Comparison of ENCODE assay signal across 15 mouse cellular contexts in the genomic region with DNA sequence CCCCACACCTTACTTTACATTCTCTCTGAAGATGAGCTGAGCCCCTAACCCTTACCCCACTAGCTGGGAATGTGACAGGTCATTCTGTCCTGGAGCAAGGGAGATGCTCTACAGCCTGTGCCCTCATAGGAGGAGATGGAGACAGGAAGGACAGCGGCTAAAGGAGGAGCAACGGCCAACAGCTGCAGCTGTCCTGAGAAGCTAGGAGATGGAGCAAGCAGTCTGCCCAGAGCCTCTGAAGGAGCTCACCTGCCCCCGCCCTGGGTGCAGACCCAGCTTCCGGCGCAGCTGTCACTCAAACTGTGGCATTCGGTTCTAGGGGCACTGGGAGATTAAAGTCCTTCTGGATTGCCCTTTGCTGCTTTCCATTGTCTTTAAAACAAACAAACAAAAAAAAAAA.
DNase-seq lines count a peak whose midpoint lies in the region; ATAC-seq lines count a peak whose summit lies in the region.
"Had no signal": no experiment of that assay in that cellular context is flagged by ENCODE, and none has a peak within 500 bp of the region (broad histone marks: within the 10 kb centered on the region; RNA-seq: fewer than 3 reads in every experiment).

No protein-coding gene starts in this region.

- no peak overlapping the region for H3K4me3 ChIP-seq in forebrain, embryonic 10.5 days
- H3K4me3 ChIP-seq in forebrain, embryonic 14.5 days (ENCODE audit: low read depth, low read length) = no peak overlapping the region
- no peak overlapping the region for H3K4me3 ChIP-seq in midbrain, embryonic 13.5 days (replicated peaks)
- H3K4me3 ChIP-seq in liver, embryonic 12.5 days = no peak overlapping the region
- H3K4me3 ChIP-seq: liver, embryonic 15.5 days; neural tube, embryonic 12.5 days had no signal

- no peak for DNase-seq in forebrain, embryonic 10.5 days (ENCODE audit: extremely low spot score, low spot score)
- no peak for DNase-seq in forebrain, embryonic 14.5 days (ENCODE audit: low spot score)
- DNase-seq in kidney, postnatal 10 days = peak; percentile 19
- DNase-seq in kidney, postnatal 14 days = no peak
- DNase-seq in R1 (ENCODE audit: low read depth, low spot score) = peak; percentile 56
- DNase-seq in left cerebral cortex, postnatal 4 days = no peak
- DNase-seq: cerebellum, adult 18-20 months; gastrocnemius, postnatal 25 days; layer of hippocampus, adult 9-11 months; spleen, adult 18-20 months had no signal

- ATAC-seq in forebrain, embryonic 14.5 days = no peak
- ATAC-seq in midbrain, embryonic 13.5 days = 0 out of 2 replicates have a peak, but pooled peaks have one; percentile 14
- no peak for ATAC-seq in liver, embryonic 12.5 days

- H3K36me3 ChIP-seq in forebrain, embryonic 10.5 days (replicated peaks) = no peaks in the 10 kb centered on the region
- H3K36me3 ChIP-seq in forebrain, embryonic 14.5 days (ENCODE audit: control insufficient read depth, insufficient read depth, low read length) = no peaks in the 10 kb centered on the region
- H3K36me3 ChIP-seq in midbrain, embryonic 13.5 days = no peaks in the 10 kb centered on the region
- no peaks in the 10 kb centered on the region for H3K36me3 ChIP-seq in liver, embryonic 12.5 days
- H3K36me3 ChIP-seq: G1E; liver, embryonic 15.5 days; neural tube, embryonic 12.5 days had no signal

- H3K4me1 ChIP-seq in forebrain, embryonic 10.5 days = peaks cover 25% of the 10 kb centered on the region
- H3K4me1 ChIP-seq in forebrain, embryonic 14.5 days (ENCODE audit: control insufficient read depth, insufficient read depth, low read length) = peaks cover 20% of the 10 kb centered on the region
- peaks cover 29% of the 10 kb centered on the region for H3K4me1 ChIP-seq in midbrain, embryonic 13.5 days (replicated peaks)
- peaks cover 8% of the 10 kb centered on the region for H3K4me1 ChIP-seq in liver, embryonic 12.5 days
- H3K4me1 ChIP-seq: liver, embryonic 15.5 days had no signal

- H3K9ac ChIP-seq in forebrain, embryonic 14.5 days (ENCODE audit: low read length) = no peak overlapping the region
- H3K9ac ChIP-seq in midbrain, embryonic 13.5 days (replicated peaks) = no peak overlapping the region
- no peak overlapping the region for H3K9ac ChIP-seq in liver, embryonic 12.5 days
- H3K9ac ChIP-seq: liver, embryonic 15.5 days; neural tube, embryonic 12.5 days had no signal

- intact Hi-C loops in left cerebral cortex, postnatal 4 days (cut with DNase I) = no loop called here

- WGBS in forebrain, embryonic 10.5 days = 26% methylated on average over 6 of the region's 6 CpGs
- 38% methylated on average over 6 of the region's 6 CpGs for WGBS in forebrain, embryonic 14.5 days
- WGBS in midbrain, embryonic 13.5 days = 22% methylated on average over 6 of the region's 6 CpGs
- 28% methylated on average over 6 of the region's 6 CpGs for WGBS in liver, embryonic 12.5 days (ENCODE audit: insufficient replicate concordance)

- 0 out of 2 replicates have a peak, but pooled peaks cover 3% of the 10 kb centered on the region for H3K9me3 ChIP-seq in forebrain, embryonic 10.5 days
- H3K9me3 ChIP-seq in forebrain, embryonic 14.5 days (replicated peaks; ENCODE audit: control insufficient read depth, low read length) = no peaks in the 10 kb centered on the region
- H3K9me3 ChIP-seq in midbrain, embryonic 13.5 days = peaks cover 4% of the 10 kb centered on the region; the same call in 1 of the 2 replicates
- H3K9me3 ChIP-seq in liver, embryonic 12.5 days (replicated peaks) = no peaks in the 10 kb centered on the region
- H3K9me3 ChIP-seq: G1E; liver, embryonic 15.5 days had no signal

- no peaks in the 10 kb centered on the region for H3K27me3 ChIP-seq in forebrain, embryonic 10.5 days (ENCODE audit: poor library complexity, severe bottlenecking)
- H3K27me3 ChIP-seq in forebrain, embryonic 14.5 days (replicated peaks; ENCODE audit: control insufficient read depth, insufficient read depth, low read length) = no peaks in the 10 kb centered on the region
- H3K27me3 ChIP-seq in midbrain, embryonic 13.5 days = no peaks in the 10 kb centered on the region
- no peaks in the 10 kb centered on the region; the same call in 1 of the 2 replicates for H3K27me3 ChIP-seq in liver, embryonic 12.5 days (replicated peaks)
- H3K27me3 ChIP-seq: liver, embryonic 15.5 days; neural tube, embryonic 12.5 days had no signal

- H3K27ac ChIP-seq in forebrain, embryonic 10.5 days = peak overlapping the region; percentile 79
- no peak overlapping the region for H3K27ac ChIP-seq in forebrain, embryonic 14.5 days (ENCODE audit: low read depth, low read length)
- no peak overlapping the region for H3K27ac ChIP-seq in midbrain, embryonic 13.5 days
- H3K27ac ChIP-seq in liver, embryonic 12.5 days = no peak overlapping the region
- H3K27ac ChIP-seq: liver, embryonic 15.5 days; neural tube, embryonic 12.5 days had no signal

- no peak overlapping the region for H3K4me2 ChIP-seq in forebrain, embryonic 14.5 days (ENCODE audit: low read length)
- H3K4me2 ChIP-seq in midbrain, embryonic 13.5 days (replicated peaks) = no peak overlapping the region
- no peak overlapping the region for H3K4me2 ChIP-seq in liver, embryonic 12.5 days
- H3K4me2 ChIP-seq: liver, embryonic 15.5 days; neural tube, embryonic 12.5 days had no signal

Comparison
In these comparisons a context has a peak if more than half of its experiments do, and no peak if none do; other contexts are left out.
1. DNase-seq: peak in kidney, postnatal 10 days (single experiment) and R1 (single experiment); none in forebrain, embryonic 10.5 days (single experiment), forebrain, embryonic 14.5 days (single experiment), kidney, postnatal 14 days (single experiment) and left cerebral cortex, postnatal 4 days (single experiment).